Mouse (Mus musculus) embryonic fibroblast, embryonic 13.5 days (primary cell): ENCODE results near the gene Rbm39.

Source experiments
- CTCF ChIP-seq: IDR thresholded peaks from 2 replicates; pipeline ENCODE4 v1.5.1; 2011; ENCODE audit warnings: mild to moderate bottlenecking, control low read depth, low read length, moderate library complexity, borderline replicate concordance; ENCODE audit not compliant: insufficient read depth
- POLR2A ChIP-seq: IDR thresholded peaks from 2 replicates; pipeline ENCODE4 v1.6.1; 2011; ENCODE audit warnings: low read depth, mild to moderate bottlenecking, control low read depth, low read length, moderate library complexity

DNA sequence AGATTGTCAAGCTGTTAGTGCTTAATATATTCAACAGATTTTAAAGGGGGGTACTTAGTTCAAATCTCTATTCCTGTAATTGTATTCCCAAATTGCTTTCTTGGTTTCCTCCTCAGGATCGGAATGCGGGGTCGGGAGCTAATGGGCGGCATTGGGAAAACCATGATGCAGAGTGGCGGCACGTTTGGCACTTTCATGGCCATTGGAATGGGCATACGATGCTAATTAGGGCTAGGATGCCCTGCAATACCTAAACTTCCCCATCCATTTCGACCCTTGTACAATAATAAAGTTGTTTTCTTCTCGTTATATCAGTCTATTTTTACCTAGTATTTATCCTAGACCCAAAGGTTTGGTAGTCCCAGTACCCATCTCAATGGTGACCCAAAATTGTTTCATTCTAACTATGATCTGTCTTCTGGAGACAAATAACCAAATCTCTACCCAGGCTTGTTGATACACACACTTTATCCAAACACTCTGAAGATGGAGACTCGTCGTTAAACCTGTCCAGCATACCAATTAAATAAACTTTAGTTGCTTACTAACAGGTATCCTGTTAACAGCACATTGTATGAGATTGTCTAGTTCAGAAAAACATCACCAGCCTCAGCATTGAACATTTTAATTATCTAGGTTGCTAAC is 34.4 kb downstream of the Rbm39 start:
- TF ChIP-seq POLR2A (no peak), CTCF (no peak)
